Mouse (Mus musculus) forebrain, embryonic 10.5 days (tissue): ENCODE results near the gene Hoxc8. TPM values are rescaled to one million over a fixed set of nuclear protein-coding genes. Genes with fewer than 3 reads are reported as not detected.
A peak's percentile ranks its signal among the peaks of the same experiment; 100 is the strongest.

Experiments used
- DNase-seq: peaks from one replicate; pipeline ENCODE4 v3.0.0-alpha.2; 2017; ENCODE audit warnings: low spot score; ENCODE audit errors: extremely low spot score
- H3K27ac ChIP-seq: fragments of 300-500 bp; sonication (generic); 2 replicates; pipeline ENCODE4 v1.5.1; 2016; ENCODE audit warnings: mild to moderate bottlenecking
- H3K27me3 ChIP-seq: fragments of 300-500 bp; sonication (generic); 2 replicates; pipeline ENCODE4 v1.6.1; 2016; ENCODE audit warnings: mild to moderate bottlenecking; ENCODE audit not compliant: poor library complexity, severe bottlenecking
- H3K36me3 ChIP-seq: fragments of 300-500 bp; sonication (generic); replicated peaks from 2 replicates; pipeline ENCODE4 v1.6.1; 2016; ENCODE audit warnings: mild to moderate bottlenecking, moderate library complexity
- H3K4me1 ChIP-seq: fragments of 300-500 bp; sonication (generic); 2 replicates; pipeline ENCODE4 v1.6.1; 2016
- H3K4me3 ChIP-seq: fragments of 300-500 bp; sonication (generic); 2 replicates; pipeline ENCODE4 v1.5.1; 2016; ENCODE audit warnings: mild to moderate bottlenecking, moderate library complexity
- H3K9me3 ChIP-seq: fragments of 300-500 bp; sonication (generic); 2 replicates; pipeline ENCODE4 v1.6.1; 2016; ENCODE audit warnings: mild to moderate bottlenecking, moderate library complexity
- WGBS: fragments of 180-500 bp; shearing (Covaris S2); methylation state at CpG from one replicate; pipeline ENCODE4 v1.1.7; 2016; 5-methylcytosine and 5-hydroxymethylcytosine counted together
- polyA plus RNA-seq: library from polyadenylated mRNA; unstranded; fragments of >200 nt; fragmentation: Nextera tagmentation; extraction: Ambion mirVana; gene quantifications from 2 replicates; pipeline ENCODE4 v1.2.1, GENCODE M21; 2016

Hoxc8 gene
- polyA plus RNA-seq = not detected in 2 replicates

DNA sequence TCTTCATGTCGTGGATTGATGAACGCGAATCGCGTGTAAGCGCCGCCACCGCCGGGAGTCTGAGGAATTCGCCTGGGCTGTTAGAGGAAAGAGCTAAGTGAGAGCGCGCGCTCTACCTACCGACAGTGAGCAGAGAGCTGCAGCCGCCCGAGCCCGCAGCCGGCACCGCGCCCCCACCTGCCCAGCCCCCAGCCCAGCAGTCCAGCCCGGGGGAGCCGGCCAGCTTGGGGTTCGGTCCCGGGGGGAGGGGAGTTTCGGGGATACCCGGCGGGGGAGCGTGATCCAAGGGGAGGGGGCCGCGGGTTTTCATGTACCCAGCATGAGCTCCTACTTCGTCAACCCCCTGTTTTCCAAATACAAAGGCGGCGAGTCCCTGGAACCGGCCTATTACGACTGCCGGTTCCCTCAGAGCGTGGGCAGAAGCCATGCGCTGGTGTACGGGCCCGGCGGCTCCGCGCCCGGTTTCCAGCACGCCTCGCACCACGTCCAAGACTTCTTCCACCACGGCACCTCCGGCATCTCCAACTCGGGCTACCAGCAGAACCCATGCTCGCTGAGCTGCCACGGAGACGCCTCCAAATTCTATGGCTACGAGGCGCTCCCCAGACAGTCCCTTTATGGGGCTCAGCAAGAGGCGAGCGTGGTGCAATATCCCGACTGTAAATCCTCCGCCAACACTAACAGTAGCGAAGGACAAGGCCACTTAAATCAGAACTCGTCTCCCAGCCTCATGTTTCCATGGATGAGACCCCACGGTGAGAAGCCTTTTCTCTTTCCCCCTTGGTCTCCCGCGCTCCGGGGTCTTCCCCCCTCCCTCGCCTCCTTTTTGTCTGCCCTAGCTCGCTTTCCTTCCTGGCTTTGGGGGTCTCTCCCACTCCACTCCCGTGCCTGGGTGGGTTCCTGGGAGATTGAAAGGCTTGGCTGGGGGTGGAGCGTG lies at the start of gene Hoxc8:
TSS of gene Hoxc8 (plus strand) at position 147 of the 937 bp plus-strand sequence.
- peaks cover 5% of the 10 kb centered on the region for H3K4me1 ChIP-seq
- H3K36me3 ChIP-seq = no peaks in the 10 kb centered on the region
- peak within 1 kb of the TSS; percentile 12 for H3K4me3 ChIP-seq
- H3K27me3 ChIP-seq = peaks cover 100% of the 10 kb centered on the region
- no peak within 1 kb of the TSS for H3K27ac ChIP-seq
- WGBS = under 1% methylated on average over 69 of the region's 69 CpGs
- no peak for DNase-seq
- no peaks in the 10 kb centered on the region for H3K9me3 ChIP-seq

DNA sequence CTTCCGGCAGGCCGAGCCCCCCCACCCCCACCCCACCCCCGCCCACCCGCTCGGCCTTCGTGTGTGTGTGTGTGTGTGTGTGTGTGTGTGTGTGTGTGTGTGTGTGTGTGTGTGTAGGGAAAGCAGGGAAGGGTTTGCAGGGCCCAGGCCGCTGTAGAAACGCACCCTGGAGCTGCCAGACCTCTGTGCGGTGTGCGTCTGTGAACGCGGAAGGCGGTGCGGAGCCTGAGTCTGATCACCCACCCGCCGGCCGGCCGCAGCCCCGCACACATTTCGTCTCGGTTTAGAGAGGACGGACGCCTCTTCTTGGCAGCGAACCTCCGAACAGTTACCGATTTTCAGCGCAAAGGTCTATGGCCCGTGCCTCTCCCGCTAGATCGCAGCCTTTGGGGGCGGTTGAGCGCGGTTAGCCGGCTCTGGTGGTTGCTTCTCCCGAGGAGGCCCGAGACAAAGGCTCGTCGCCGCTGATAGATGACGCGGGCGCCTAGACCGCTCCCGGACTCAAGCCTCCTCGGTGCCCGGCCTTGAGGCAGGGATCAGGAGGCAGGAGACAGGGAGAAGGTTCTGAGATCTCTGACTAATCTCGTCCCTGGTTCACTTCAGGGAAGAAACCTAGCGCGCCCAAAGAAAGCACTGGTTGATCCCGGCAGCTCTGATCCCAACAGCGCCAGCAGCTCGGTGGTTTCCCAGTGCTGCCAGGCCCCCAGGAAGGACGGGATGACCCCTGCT lies 47.5 kb upstream of the Hoxc8 start:
- H3K27me3 ChIP-seq = peaks cover 100% of the 10 kb centered on the region
- H3K36me3 ChIP-seq = no peaks in the 10 kb centered on the region
- H3K9me3 ChIP-seq = no peaks in the 10 kb centered on the region
- WGBS = under 1% methylated on average over 49 of the region's 53 CpGs
- no peak overlapping the region for H3K27ac ChIP-seq
- H3K4me1 ChIP-seq = peaks cover 18% of the 10 kb centered on the region
- H3K4me3 ChIP-seq = peak overlapping the region; percentile 22
- DNase-seq = no peak

DNA sequence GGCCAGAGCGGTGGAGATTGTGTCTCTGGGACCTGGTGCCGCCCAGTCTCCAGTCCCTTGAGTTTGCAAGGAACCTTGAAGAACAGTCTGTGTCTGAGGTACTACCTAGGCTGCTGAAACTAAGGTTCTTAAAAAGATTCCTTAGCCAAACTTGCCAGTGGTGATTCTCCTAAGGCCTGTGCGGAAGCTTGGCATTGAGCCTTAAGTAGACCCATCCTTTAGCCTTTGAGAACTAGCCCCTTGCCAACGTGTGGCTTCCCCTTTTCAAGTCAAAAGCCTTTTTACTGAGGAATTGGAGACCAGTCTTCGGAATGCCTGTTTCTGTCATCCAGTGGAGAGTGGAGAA lies 47.0 kb upstream of the Hoxc8 start:
- Histone ChIP-seq H3K4me3 (peak overlapping the region; percentile 22; the same call in 1 of the 2 replicates), H3K27ac (no peak overlapping the region), H3K4me1 (peaks cover 18% of the 10 kb centered on the region), H3K27me3 (peaks cover 100% of the 10 kb centered on the region), H3K36me3 (no peaks in the 10 kb centered on the region), H3K9me3 (no peaks in the 10 kb centered on the region)
- DNase-seq = no peak
- WGBS = 4% methylated on average over 5 of the region's 5 CpGs

DNA sequence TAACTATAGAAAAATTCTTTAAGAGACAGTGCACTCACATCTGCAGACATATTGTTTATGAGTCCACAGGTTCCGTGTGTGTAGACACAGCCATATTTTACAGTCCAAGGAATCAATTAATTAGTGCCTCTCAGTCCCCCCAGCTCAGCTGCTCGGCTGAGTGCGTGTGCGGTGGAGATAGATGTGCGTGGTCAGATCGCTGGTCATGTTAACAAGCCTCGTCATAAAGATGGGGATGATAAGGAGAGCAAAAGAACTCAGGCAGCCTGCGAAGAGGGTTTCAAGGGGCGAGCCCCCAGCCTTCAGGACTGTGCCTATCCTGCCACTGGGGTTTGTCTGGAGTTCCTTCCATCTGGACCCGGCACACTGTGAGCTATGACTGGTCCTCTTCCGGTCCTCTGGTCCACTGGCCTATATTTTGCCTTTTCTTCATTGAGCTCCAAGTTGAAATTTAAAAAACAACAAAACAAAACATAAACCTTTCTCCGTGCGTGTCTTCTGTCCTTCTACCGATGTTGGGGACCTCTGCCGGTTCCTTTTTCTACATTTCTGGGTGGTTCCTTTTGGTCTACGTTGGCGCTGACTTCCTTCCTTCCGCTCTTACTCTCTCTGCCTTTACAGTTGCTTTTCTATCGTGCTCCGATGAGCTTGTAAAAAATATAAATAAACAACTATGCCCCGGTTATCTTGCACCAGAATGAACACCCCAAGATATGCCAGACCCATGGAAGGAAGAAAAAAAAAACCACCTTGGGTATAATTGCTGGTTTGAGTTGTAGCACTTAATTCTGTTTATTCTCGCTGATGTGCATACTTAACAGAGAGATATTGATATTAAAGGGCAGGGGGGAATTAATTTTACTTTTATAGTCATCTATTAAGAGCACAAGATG lies 45.0 kb upstream of the Hoxc8 start:
- Histone ChIP-seq H3K27ac (no peak overlapping the region), H3K36me3 (no peaks in the 10 kb centered on the region), H3K27me3 (peaks cover 100% of the 10 kb centered on the region), H3K9me3 (no peaks in the 10 kb centered on the region), H3K4me3 (no peak overlapping the region), H3K4me1 (peaks cover 9% of the 10 kb centered on the region)
- WGBS = 8% methylated on average over 22 of the region's 22 CpGs
- no peak for DNase-seq

DNA sequence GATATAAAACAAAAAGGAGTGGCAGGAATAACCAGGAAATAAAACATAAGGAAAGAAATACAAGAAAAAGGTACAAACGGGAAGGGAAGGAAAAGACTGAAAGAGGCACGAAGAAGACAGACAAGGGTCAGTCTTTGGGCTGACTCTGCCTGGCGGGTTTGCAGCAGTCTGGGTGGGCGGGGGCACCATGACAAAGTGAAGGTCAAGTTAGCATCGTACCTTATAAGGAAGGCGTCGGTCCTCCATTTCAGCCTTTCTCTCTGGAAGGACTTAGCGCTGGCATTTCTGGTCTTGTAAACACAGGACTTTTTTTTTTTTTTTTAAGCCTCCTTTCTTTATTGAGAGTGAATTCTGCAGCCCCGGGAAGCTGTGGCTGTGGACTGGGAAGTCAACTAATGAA lies 43.1 kb upstream of the Hoxc8 start:
- H3K36me3 ChIP-seq = no peaks in the 10 kb centered on the region
- H3K4me1 ChIP-seq = peaks cover 9% of the 10 kb centered on the region
- 4% methylated on average over 9 of the region's 9 CpGs for WGBS
- no peaks in the 10 kb centered on the region for H3K9me3 ChIP-seq
- no peak for DNase-seq
- H3K4me3 ChIP-seq = no peak overlapping the region
- peaks cover 100% of the 10 kb centered on the region for H3K27me3 ChIP-seq
- H3K27ac ChIP-seq = no peak overlapping the region

DNA sequence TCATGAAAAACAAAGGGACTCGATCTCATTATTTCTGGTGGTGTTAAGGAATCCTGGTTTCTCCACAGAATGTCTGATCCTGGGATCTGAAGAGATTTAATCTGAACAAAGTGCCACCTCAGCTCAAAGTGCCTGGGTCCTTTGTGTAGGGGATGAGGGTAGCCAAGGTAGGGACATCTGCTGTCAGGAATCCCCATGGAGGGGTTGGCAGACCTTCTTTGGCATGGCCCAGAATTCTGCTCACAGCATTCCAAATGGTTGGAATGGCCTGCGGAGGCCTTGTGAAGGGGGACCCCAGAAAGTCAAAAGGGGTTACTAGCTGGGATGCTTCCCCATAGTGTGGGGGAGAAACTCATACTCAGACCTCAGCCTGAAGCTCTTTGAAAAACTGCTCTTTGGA lies 41.6 kb upstream of the Hoxc8 start:
- Histone ChIP-seq H3K4me1 (no peaks in the 10 kb centered on the region), H3K27me3 (peaks cover 100% of the 10 kb centered on the region), H3K4me3 (no peak overlapping the region), H3K27ac (no peak overlapping the region), H3K9me3 (no peaks in the 10 kb centered on the region), H3K36me3 (no peaks in the 10 kb centered on the region)
- DNase-seq = no peak
- 11% methylated on average over 2 of the region's 2 CpGs for WGBS

DNA sequence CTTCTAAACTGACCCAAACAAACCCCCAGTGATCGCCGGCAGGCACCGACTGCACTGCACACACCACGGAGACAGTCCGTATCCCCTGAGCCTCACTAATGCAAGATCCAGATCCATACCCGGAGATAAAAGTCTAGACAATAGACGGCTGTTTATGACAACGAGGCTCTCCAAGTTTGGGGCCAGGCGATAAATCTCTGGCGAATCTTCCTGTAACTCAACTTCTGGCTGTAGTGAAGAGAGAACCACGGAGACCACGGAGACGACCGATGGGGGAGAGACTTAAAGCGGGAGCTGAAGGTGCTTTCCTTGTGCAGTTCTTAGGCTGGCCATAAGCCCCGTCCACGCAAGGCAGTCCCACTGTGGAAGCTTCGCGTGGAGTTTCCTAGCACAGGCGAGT lies 40.7 kb upstream of the Hoxc8 start:
- H3K27ac ChIP-seq = no peak overlapping the region
- H3K4me3 ChIP-seq = no peak overlapping the region
- H3K36me3 ChIP-seq = no peaks in the 10 kb centered on the region
- no peaks in the 10 kb centered on the region for H3K9me3 ChIP-seq
- peaks cover 100% of the 10 kb centered on the region for H3K27me3 ChIP-seq
- 2% methylated on average over 20 of the region's 20 CpGs for WGBS
- no peak for DNase-seq
- 0 out of 2 replicates have a peak, but pooled peaks cover under 1% of the 10 kb centered on the region for H3K4me1 ChIP-seq

DNA sequence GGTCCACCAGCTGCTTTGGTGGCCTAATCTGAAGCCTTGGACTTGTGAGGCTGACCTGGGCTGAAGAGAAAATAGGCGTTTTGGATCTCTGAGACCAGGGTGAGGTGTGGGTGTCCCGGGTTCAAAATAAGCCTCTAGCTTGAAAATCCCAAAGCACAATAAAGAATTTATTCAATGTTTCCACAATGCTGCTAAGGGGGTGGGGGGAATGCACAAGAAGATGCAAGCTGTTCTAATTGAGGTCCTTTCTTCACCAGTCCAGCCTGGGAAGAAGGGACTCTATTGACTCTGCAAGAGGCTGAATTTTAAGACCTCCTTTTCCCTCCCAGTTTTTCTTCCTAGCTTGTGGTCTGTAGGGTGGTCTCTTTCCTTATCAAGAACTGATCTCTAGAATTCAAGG lies 39.5 kb upstream of the Hoxc8 start:
- H3K4me3 ChIP-seq = no peak overlapping the region
- peaks cover 5% of the 10 kb centered on the region; the same call in 1 of the 2 replicates for H3K4me1 ChIP-seq
- DNase-seq = no peak
- H3K27me3 ChIP-seq = peaks cover 100% of the 10 kb centered on the region
- H3K27ac ChIP-seq = no peak overlapping the region
- no peaks in the 10 kb centered on the region for H3K9me3 ChIP-seq
- WGBS = 7% methylated on average over 2 of the region's 2 CpGs
- no peaks in the 10 kb centered on the region for H3K36me3 ChIP-seq

DNA sequence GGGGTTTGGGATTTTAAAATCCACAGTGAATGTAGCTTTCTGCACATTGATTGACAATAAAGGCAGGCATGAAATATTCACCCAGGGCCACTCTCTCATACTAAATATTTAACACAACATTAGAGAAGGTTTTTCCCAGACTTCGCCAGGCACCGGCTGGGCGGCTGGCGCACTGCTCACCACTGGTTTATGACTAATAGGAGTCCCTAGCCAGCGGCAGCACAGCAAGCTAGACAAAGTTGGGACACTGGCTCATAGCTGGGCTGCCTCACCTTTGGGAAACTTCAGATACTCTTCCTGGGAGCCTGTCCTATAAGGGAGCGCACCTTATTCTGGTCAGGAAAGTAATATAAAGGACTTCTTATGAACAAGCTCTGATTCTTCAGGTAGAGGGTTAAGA lies 36.8 kb upstream of the Hoxc8 start:
- Histone ChIP-seq H3K9me3 (no peaks in the 10 kb centered on the region), H3K27me3 (peaks cover 100% of the 10 kb centered on the region), H3K27ac (no peak overlapping the region), H3K4me1 (peaks cover 10% of the 10 kb centered on the region), H3K4me3 (no peak overlapping the region), H3K36me3 (no peaks in the 10 kb centered on the region)
- WGBS = 3% methylated on average over 6 of the region's 6 CpGs
- DNase-seq = no peak

DNA sequence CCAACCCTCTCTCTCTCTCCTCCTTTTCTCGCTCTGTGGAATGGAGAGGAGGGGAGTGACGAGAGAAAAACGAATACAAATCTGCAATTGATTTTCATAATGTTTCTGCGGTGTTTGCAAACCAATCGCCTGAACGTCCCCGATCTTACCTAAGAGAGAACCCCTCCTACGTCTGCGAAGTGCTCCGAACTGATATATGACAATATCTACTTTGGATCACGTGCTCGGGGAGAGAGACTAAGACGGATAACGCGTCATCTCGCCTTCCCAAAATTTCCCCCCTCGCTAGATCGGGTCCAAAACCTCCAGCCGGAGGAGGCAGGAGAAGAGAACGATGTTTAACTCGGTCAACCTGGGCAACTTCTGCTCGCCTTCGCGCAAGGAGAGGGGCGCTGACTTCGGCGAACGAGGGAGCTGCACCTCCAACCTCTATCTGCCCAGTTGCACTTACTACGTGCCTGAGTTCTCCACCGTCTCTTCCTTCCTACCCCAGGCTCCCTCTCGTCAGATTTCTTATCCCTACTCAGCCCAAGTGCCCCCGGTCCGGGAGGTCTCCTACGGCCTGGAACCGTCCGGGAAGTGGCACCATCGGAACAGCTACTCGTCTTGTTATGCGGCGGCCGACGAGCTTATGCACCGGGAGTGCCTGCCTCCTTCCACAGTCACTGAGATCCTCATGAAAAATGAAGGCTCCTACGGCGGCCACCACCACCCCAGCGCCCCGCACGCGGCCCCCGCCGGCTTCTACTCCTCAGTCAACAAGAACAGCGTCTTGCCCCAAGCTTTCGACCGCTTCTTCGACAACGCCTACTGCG lies 36.0 kb upstream of the Hoxc8 start, which contains the start of gene Hoxc11:
TSS of gene Hoxc11 (plus strand) at position 236 of the 815 bp plus-strand sequence.
- H3K4me3 ChIP-seq = no peak within 1 kb of the TSS
- peak; percentile 53 for DNase-seq

DNA sequence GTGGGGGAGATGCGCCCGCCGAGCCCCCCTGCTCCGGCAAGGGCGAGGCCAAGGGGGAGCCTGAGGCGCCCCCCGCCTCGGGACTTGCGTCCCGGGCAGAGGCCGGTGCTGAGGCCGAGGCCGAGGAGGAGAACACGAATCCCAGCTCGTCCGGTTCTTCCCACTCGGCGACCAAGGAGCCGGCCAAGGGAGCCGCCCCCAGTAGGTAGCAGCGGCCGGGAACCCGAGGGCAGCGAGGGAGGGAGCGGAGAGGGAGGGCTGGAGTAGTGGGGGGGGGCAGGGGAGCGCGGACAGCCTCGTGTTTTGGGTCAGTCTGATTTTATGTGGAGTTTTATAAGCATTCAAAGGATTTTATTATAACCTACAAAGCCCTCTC lies 35.4 kb upstream of the Hoxc8 start:
- Histone ChIP-seq H3K4me3 (no peak overlapping the region), H3K36me3 (no peaks in the 10 kb centered on the region), H3K27ac (no peak overlapping the region), H3K9me3 (no peaks in the 10 kb centered on the region), H3K4me1 (peaks cover 10% of the 10 kb centered on the region), H3K27me3 (peaks cover 100% of the 10 kb centered on the region)
- no peak for DNase-seq
- under 1% methylated on average over 28 of the region's 28 CpGs for WGBS

More for the DNA sequence above, 36.0 kb upstream of the Hoxc8 start, which contains the start of gene Hoxc11:
- Histone ChIP-seq H3K36me3 (no peaks in the 10 kb centered on the region), H3K27ac (no peak within 1 kb of the TSS), H3K27me3 (peaks cover 100% of the 10 kb centered on the region), H3K9me3 (no peaks in the 10 kb centered on the region), H3K4me1 (peaks cover 10% of the 10 kb centered on the region)
- under 1% methylated on average over 57 of the region's 57 CpGs for WGBS
